Mouse (Mus musculus) frontal cortex, adult 2 months (tissue): Measurements from ENCODE around the gene Ssxb9. TPM values are rescaled to one million over a fixed set of nuclear protein-coding genes. Genes with fewer than 3 reads are reported as not detected.
"Not testable (repeated sequence)": the region's sequence is repeated elsewhere in the genome, so short reads cannot be mapped to it uniquely, and the experiment has no call there.

Experiments used
- DNase-seq, 2 experiments: peaks; one replicate each; pipeline ENCODE4 v3.0.0; 2022; ENCODE audit warnings: low spot score in 1 of 2; ENCODE audit errors: extremely low spot score in 1 of 2
- polyA plus RNA-seq: library from polyadenylated mRNA; depleted of rRNA; stranded (reverse); fragments of >200 nt; gene quantifications from 2 replicates; pipeline ENCODE4 v1.2.3, GENCODE M21; 2012; rRNA removed

The Ssxb9 gene
- polyA plus RNA-seq: not detected in 2 replicates

GRCm38 (mm10) chrX:8366678-8367077, at the start of gene Ssxb9:
Gene Ssxb9, plus strand, starts transcription at chrX:8366978.
- DNase-seq: not testable (repeated sequence)

GRCm38 (mm10) chrX:8327124-8327523, 39.7 kb upstream of the Ssxb9 start, which contains the start of gene Ssxb10:
Gene Ssxb10, plus strand, starts transcription at chrX:8327424.
- DNase-seq: no peak

GRCm38 (mm10) chrX:8413005-8413404, 46.2 kb downstream of the Ssxb9 start, which contains the start of gene Ssxb1:
Gene Ssxb1, plus strand, starts transcription at chrX:8413305.
- DNase-seq: not testable (repeated sequence)

Other genes with a start within 250 kb of the Ssxb9 start
- gene Wdr13, start 234.1 kb upstream of the Ssxb9 start, polyA plus RNA-seq: 221 and 236 TPM in 2 replicates
- gene Rbm3, start 221.1 kb upstream of the Ssxb9 start, polyA plus RNA-seq: 216 and 235 TPM in 2 replicates
- 16.7 TPM in 2 replicates for gene Tbc1d25, start 190.8 kb upstream of the Ssxb9 start, polyA plus RNA-seq
- 20.0 and 22.7 TPM in 2 replicates for gene Ebp, start 173.5 kb upstream of the Ssxb9 start, polyA plus RNA-seq
- 112 and 115 TPM in 2 replicates for gene Porcn, start 160.5 kb upstream of the Ssxb9 start, polyA plus RNA-seq
- 28.2 and 28.4 TPM in 2 replicates for gene Ftsj1, start 114.6 kb upstream of the Ssxb9 start, polyA plus RNA-seq
- 10.3 and 12.2 TPM in 2 replicates for gene Slc38a5, start 95.8 kb upstream of the Ssxb9 start, polyA plus RNA-seq
- gene Ssxb10, start 39.6 kb upstream of the Ssxb9 start, polyA plus RNA-seq: not detected in 2 replicates
- gene Ssxb1, start 46.3 kb downstream of the Ssxb9 start, polyA plus RNA-seq: not detected in 2 replicates
- gene Ssxb2, start 94.7 kb downstream of the Ssxb9 start, polyA plus RNA-seq: not detected in 2 replicates
- gene Gm14459, start 158.0 kb downstream of the Ssxb9 start, polyA plus RNA-seq: not detected in 2 replicates
- not detected in 2 replicates for gene Ssxb6, start 181.3 kb downstream of the Ssxb9 start, polyA plus RNA-seq
- gene Ssxb3, start 224.8 kb downstream of the Ssxb9 start, polyA plus RNA-seq: not detected in 2 replicates